In genomic region chr17:71086969-71087368, GRCm38 (mm10) we compare ENCODE assay signal across 11 mouse cellular contexts.
DNase-seq lines count a peak whose midpoint lies in the region; ATAC-seq and TF ChIP-seq lines count a peak whose summit lies in the region.
"Had no signal": no experiment of that assay in that cellular context is flagged by ENCODE, and none has a peak within 500 bp of the region (broad histone marks: within the 10 kb centered on the region; RNA-seq: fewer than 3 reads in every experiment).

No protein-coding gene starts in this region.

- no peak overlapping the region for H3K4me2 ChIP-seq in heart, embryonic 11.5 days
- H3K4me2 ChIP-seq in liver, embryonic 16.5 days (ENCODE audit: low read depth, low read length) = no peak overlapping the region
- H3K4me2 ChIP-seq: embryonic facial prominence, embryonic 12.5 days had no signal

- H3K9ac ChIP-seq in heart, adult 2 months (ENCODE audit: low read depth, low read length) = no peak overlapping the region
- no peak overlapping the region for H3K9ac ChIP-seq in heart, embryonic 11.5 days (ENCODE audit: low read depth, low read length)
- H3K9ac ChIP-seq in liver, embryonic 16.5 days (ENCODE audit: low read depth, low read length) = no peak overlapping the region
- H3K9ac ChIP-seq: embryonic facial prominence, embryonic 12.5 days had no signal

- H3K4me1 ChIP-seq in heart, adult 2 months (ENCODE audit: control insufficient read depth, insufficient read depth, low read length) = peaks cover 2% of the 10 kb centered on the region
- H3K4me1 ChIP-seq in heart, embryonic 11.5 days (ENCODE audit: control insufficient read depth, insufficient read depth, low read length) = no peaks in the 10 kb centered on the region
- peaks cover 12% of the 10 kb centered on the region for H3K4me1 ChIP-seq in liver, embryonic 16.5 days (ENCODE audit: control insufficient read depth, low read depth, low read length)
- H3K4me1 ChIP-seq: embryonic facial prominence, embryonic 12.5 days had no signal

- no peak overlapping the region for H3K4me3 ChIP-seq in heart, adult 2 months
- H3K4me3 ChIP-seq in heart, embryonic 11.5 days (ENCODE audit: low read depth, low read length) = no peak overlapping the region
- no peak overlapping the region for H3K4me3 ChIP-seq in liver, embryonic 16.5 days (ENCODE audit: low read depth, low read length)
- H3K4me3 ChIP-seq: embryonic facial prominence, embryonic 12.5 days had no signal

- DNase-seq in heart, adult 2 months = no peak
- peak; percentile 83 for DNase-seq in 416B (ENCODE audit: low read depth)
- peak; percentile 31 for DNase-seq in brain, embryonic 14.5 days (ENCODE audit: low read depth)
- no peak for DNase-seq in right cerebral cortex, adult 2 months (ENCODE audit: low spot score in 2 of 2)
- DNase-seq in layer of hippocampus, adult 11-12 months (ENCODE audit: low spot score) = no peak
- no peak for DNase-seq in heart, postnatal 4 days
- DNase-seq: layer of hippocampus, adult 9-11 months had no signal

- no peaks in the 10 kb centered on the region for H3K79me2 ChIP-seq in heart, adult 2 months (replicated peaks; ENCODE audit: control insufficient read depth, insufficient read depth, low read length)

- no peaks in the 10 kb centered on the region; the same call in 1 of the 2 replicates for H3K36me3 ChIP-seq in heart, adult 2 months (ENCODE audit: control insufficient read depth, insufficient read depth, low read length)
- H3K36me3 ChIP-seq in heart, embryonic 11.5 days (ENCODE audit: control insufficient read depth, insufficient read depth, low read length) = 0 out of 2 replicates have a peak, but pooled peaks cover 2% of the 10 kb centered on the region
- no peaks in the 10 kb centered on the region for H3K36me3 ChIP-seq in liver, embryonic 16.5 days (ENCODE audit: control insufficient read depth, insufficient read depth)
- H3K36me3 ChIP-seq: embryonic facial prominence, embryonic 12.5 days had no signal

- TF ChIP-seq CTCF in heart, adult 2 months (IDR thresholded peaks at IDR 0.05) = peak; percentile 35
- TF ChIP-seq CTCF in brain, embryonic 14.5 days (IDR thresholded peaks at IDR 0.05; ENCODE audit: borderline replicate concordance, extremely low read depth, insufficient read depth, insufficient read length) = peak; percentile 21; the same call in 1 of the 2 replicates

- intact Hi-C loops in heart, adult 2 months (cut with DNase I) = loop anchor here (2.0 kb wide), 1 partner anchor 110 kb away; no protein-coding TSS in a partner anchor

- 43% methylated on average over 4 of the region's 4 CpGs for WGBS in heart, adult 2 months
- WGBS in heart, embryonic 11.5 days (ENCODE audit: insufficient replicate concordance) = 88% methylated on average over 4 of the region's 4 CpGs
- WGBS in liver, embryonic 16.5 days (ENCODE audit: insufficient replicate concordance) = 18% methylated on average over 4 of the region's 4 CpGs

- H3K9me3 ChIP-seq in heart, embryonic 11.5 days (replicated peaks; ENCODE audit: control insufficient read depth, low read length) = no peaks in the 10 kb centered on the region
- no peaks in the 10 kb centered on the region for H3K9me3 ChIP-seq in liver, embryonic 16.5 days (replicated peaks; ENCODE audit: control insufficient read depth, low read length)
- H3K9me3 ChIP-seq: embryonic facial prominence, embryonic 12.5 days had no signal

- H3K27ac ChIP-seq in heart, adult 2 months = no peak overlapping the region
- H3K27ac ChIP-seq in heart, embryonic 11.5 days (ENCODE audit: low read depth, low read length) = no peak overlapping the region
- H3K27ac ChIP-seq in liver, embryonic 16.5 days (ENCODE audit: low read length) = no peak overlapping the region
- H3K27ac ChIP-seq: embryonic facial prominence, embryonic 12.5 days had no signal

- no peak for TF ChIP-seq EP300 in heart, adult 2 months (IDR thresholded peaks at IDR 0.05; ENCODE audit: insufficient read depth, low read depth, low read length)

- ATAC-seq in heart, embryonic 11.5 days (replicated peaks; ENCODE audit: insufficient number of reproducible peaks, low FRiP score, low TSS enrichment) = no peak
- ATAC-seq in liver, embryonic 16.5 days (ENCODE audit: low read depth) = peak; percentile 7; the same call in 1 of the 2 replicates
- ATAC-seq: CD4-positive, CD25-positive, alpha-beta regulatory T cell, adult 4 months had no signal

- no peak for TF ChIP-seq POLR2A in heart, adult 2 months (IDR thresholded peaks at IDR 0.05; ENCODE audit: insufficient read depth, low read depth, low read length)
- TF ChIP-seq POLR2A in brain, embryonic 14.5 days (IDR thresholded peaks at IDR 0.05; ENCODE audit: borderline replicate concordance, extremely low read depth, insufficient read depth, insufficient read length, poor library complexity, severe bottlenecking) = no peak

- no peaks in the 10 kb centered on the region for H3K27me3 ChIP-seq in heart, adult 2 months (ENCODE audit: control insufficient read depth, insufficient read depth, low read length)
- H3K27me3 ChIP-seq in heart, embryonic 11.5 days (ENCODE audit: control insufficient read depth, insufficient read depth, low read length) = no peaks in the 10 kb centered on the region
- no peaks in the 10 kb centered on the region for H3K27me3 ChIP-seq in liver, embryonic 16.5 days (ENCODE audit: control insufficient read depth, insufficient read depth, low read depth, low read length)
- H3K27me3 ChIP-seq: embryonic facial prominence, embryonic 12.5 days had no signal

Comparison
In these comparisons a context has a peak if more than half of its experiments do, and no peak if none do; other contexts are left out.
1. DNase-seq: peak in 416B (single experiment) and brain, embryonic 14.5 days (single experiment); none in heart, adult 2 months (0 of 2), right cerebral cortex, adult 2 months (0 of 2), layer of hippocampus, adult 11-12 months (single experiment) and heart, postnatal 4 days (single experiment).